Mouse (Mus musculus) CD4-positive, CD25-positive, alpha-beta regulatory T cell, adult 4 months (primary cell): ENCODE results near the gene Rnf181. TPM values are rescaled to one million over a fixed set of nuclear protein-coding genes. Genes with fewer than 3 reads are reported as not detected.

ENCODE experiments used
- ATAC-seq: one replicate; pipeline ENCODE4 v1.8.0; 2017
- polyA plus RNA-seq, 2 experiments: library from polyadenylated mRNA; unstranded; fragments of 100-300 nt; shearing (Covaris generic); gene quantifications; one replicate each; pipeline ENCODE4 v1.2.1; 2017

Rnf181 gene
- polyA plus RNA-seq, 2 experiments from 2014 or later, result 141 to 148 TPM

GRCm38 (mm10) chr6:72359343-72359742 lies 7.4 kb downstream of the Rnf181 start:
- ATAC-seq, result no peak

GRCm38 (mm10) chr6:72358086-72358764 lies 8.5 kb downstream of the Rnf181 start:
- ATAC-seq, result no peak

GRCm38 (mm10) chr6:72357164-72358079 lies 9.3 kb downstream of the Rnf181 start:
- ATAC-seq, result no peak

GRCm38 (mm10) chr6:72356001-72356532 lies 10.7 kb downstream of the Rnf181 start:
- ATAC-seq, result no peak

GRCm38 (mm10) chr6:72355066-72355911 lies 11.5 kb downstream of the Rnf181 start, which contains the start of gene Tmem150a:
Tmem150a (plus strand) TSS chr6:72355447.
- ATAC-seq, result peak; percentile 53

GRCm38 (mm10) chr6:72354025-72354424 lies 12.7 kb downstream of the Rnf181 start:
- no peak for ATAC-seq

GRCm38 (mm10) chr6:72352636-72353405 lies 13.9 kb downstream of the Rnf181 start:
- ATAC-seq, result no peak

GRCm38 (mm10) chr6:72350214-72350613 lies 16.5 kb downstream of the Rnf181 start:
- ATAC-seq, result no peak

GRCm38 (mm10) chr6:72348411-72348810 lies 18.3 kb downstream of the Rnf181 start:
- ATAC-seq, result no peak

GRCm38 (mm10) chr6:72347166-72347941 lies 19.4 kb downstream of the Rnf181 start, which contains the start of gene 0610030E20Rik:
0610030E20Rik (plus strand) TSS chr6:72347317.
- ATAC-seq, result peak; percentile 69

GRCm38 (mm10) chr6:72346261-72346660 lies 20.5 kb downstream of the Rnf181 start:
- ATAC-seq, result no peak

- no peak for ATAC-seq
Observed at GRCm38 (mm10) chr6:72345633-72346032, 21.1 kb downstream of the Rnf181 start.

- peak; percentile 75 for ATAC-seq
Observed at GRCm38 (mm10) chr6:72345074-72345567, 21.6 kb downstream of the Rnf181 start, which contains the start of gene Usp39. Usp39 (minus strand) TSS chr6:72345184.

GRCm38 (mm10) chr6:72344396-72345073 lies 22.2 kb downstream of the Rnf181 start:
- peak; percentile 35 for ATAC-seq

- ATAC-seq, result no peak
Observed at GRCm38 (mm10) chr6:72340481-72340880, 26.3 kb downstream of the Rnf181 start.

GRCm38 (mm10) chr6:72333111-72333510 lies 33.6 kb downstream of the Rnf181 start:
- no peak for ATAC-seq

GRCm38 (mm10) chr6:72330133-72330532 lies 36.6 kb downstream of the Rnf181 start:
- ATAC-seq, result no peak

GRCm38 (mm10) chr6:72329019-72329418 lies 37.7 kb downstream of the Rnf181 start:
- ATAC-seq, result no peak

GRCm38 (mm10) chr6:72326274-72326673 lies 40.5 kb downstream of the Rnf181 start:
- peak; percentile 64 for ATAC-seq
